ENCODE assay signal across 14 mouse cellular contexts in genomic region chr4:44635618-44636017, GRCm38 (mm10).
DNase-seq lines count a peak whose midpoint lies in the region; ATAC-seq and TF ChIP-seq lines count a peak whose summit lies in the region.
"Had no signal": no experiment of that assay in that cellular context is flagged by ENCODE, and none has a peak within 500 bp of the region (broad histone marks: within the 10 kb centered on the region; RNA-seq: fewer than 3 reads in every experiment).

No protein-coding gene starts in this region.

- no peak overlapping the region for H3K4me3 ChIP-seq in intestine, postnatal 0 days (ENCODE audit: low read depth, low read length)
- H3K4me3 ChIP-seq in intestine, embryonic 15.5 days (replicated peaks), result no peak overlapping the region
- H3K4me3 ChIP-seq in embryonic facial prominence, embryonic 10.5 days, result no peak overlapping the region
- H3K4me3 ChIP-seq: left cerebral cortex, adult 2 months; limb, embryonic 15.5 days had no signal

- no peaks in the 10 kb centered on the region for H3K27me3 ChIP-seq in intestine, postnatal 0 days (replicated peaks; ENCODE audit: control insufficient read depth, insufficient read depth, low read length)
- H3K27me3 ChIP-seq in intestine, embryonic 15.5 days (replicated peaks), result no peaks in the 10 kb centered on the region
- H3K27me3 ChIP-seq in splenic B cell, adult 2 months (ENCODE audit: control insufficient read depth, insufficient read depth, low read length, poor library complexity, severe bottlenecking), result no peaks in the 10 kb centered on the region
- no peaks in the 10 kb centered on the region for H3K27me3 ChIP-seq in embryonic facial prominence, embryonic 10.5 days (replicated peaks; ENCODE audit: low read depth, poor library complexity, severe bottlenecking)

- no peaks in the 10 kb centered on the region for H3K36me3 ChIP-seq in intestine, postnatal 0 days (ENCODE audit: control insufficient read depth, insufficient read depth)
- no peaks in the 10 kb centered on the region for H3K36me3 ChIP-seq in intestine, embryonic 15.5 days
- H3K36me3 ChIP-seq in splenic B cell, adult 2 months (ENCODE audit: control insufficient read depth, insufficient read depth, low read length, poor library complexity, severe bottlenecking), result peaks cover 23% of the 10 kb centered on the region
- no peaks in the 10 kb centered on the region for H3K36me3 ChIP-seq in embryonic facial prominence, embryonic 10.5 days (replicated peaks)
- H3K36me3 ChIP-seq: limb, embryonic 15.5 days had no signal

- H3K4me2 ChIP-seq in intestine, postnatal 0 days (replicated peaks; ENCODE audit: low read depth), result no peak overlapping the region
- no peak overlapping the region for H3K4me2 ChIP-seq in intestine, embryonic 15.5 days (replicated peaks)
- H3K4me2 ChIP-seq: limb, embryonic 15.5 days had no signal

- no peak overlapping the region for H3K27ac ChIP-seq in intestine, postnatal 0 days (ENCODE audit: low read depth, low read length)
- H3K27ac ChIP-seq in intestine, embryonic 15.5 days, result no peak overlapping the region
- H3K27ac ChIP-seq in embryonic facial prominence, embryonic 10.5 days (replicated peaks), result no peak overlapping the region
- H3K27ac ChIP-seq: left cerebral cortex, adult 2 months; limb, embryonic 15.5 days had no signal

- WGBS in intestine, postnatal 0 days, result 75% methylated on average over 3 of the region's 3 CpGs
- WGBS in intestine, embryonic 15.5 days, result 82% methylated on average over 3 of the region's 3 CpGs
- WGBS in embryonic facial prominence, embryonic 10.5 days, result 87% methylated on average over 3 of the region's 3 CpGs

- peak; percentile 4 for DNase-seq in CD4-positive, CD25-positive, alpha-beta regulatory T cell, adult 2 months (ENCODE audit: low read depth, low spot score)
- DNase-seq in lung, postnatal 36 days, result peak; percentile 2
- no peak for DNase-seq in lung, postnatal 25 days (ENCODE audit: low spot score)
- DNase-seq in splenic B cell, adult 2 months (ENCODE audit: low read depth, low spot score), result peak; percentile 54
- DNase-seq in embryonic facial prominence, embryonic 10.5 days (ENCODE audit: low spot score), result no peak
- DNase-seq: cerebellum, postnatal 36 days; heart, adult 18-20 months; heart, postnatal 4 days; kidney, adult 8-10 months had no signal

- no peaks in the 10 kb centered on the region for H3K9me3 ChIP-seq in intestine, postnatal 0 days (ENCODE audit: control insufficient read depth)
- H3K9me3 ChIP-seq in intestine, embryonic 15.5 days, result no peaks in the 10 kb centered on the region
- H3K9me3 ChIP-seq in embryonic facial prominence, embryonic 10.5 days, result no peaks in the 10 kb centered on the region
- H3K9me3 ChIP-seq: limb, embryonic 15.5 days had no signal

- no peak overlapping the region for H3K9ac ChIP-seq in intestine, postnatal 0 days (ENCODE audit: low read depth, low read length)
- no peak overlapping the region for H3K9ac ChIP-seq in intestine, embryonic 15.5 days
- H3K9ac ChIP-seq: limb, embryonic 15.5 days had no signal

- no peaks in the 10 kb centered on the region for H3K4me1 ChIP-seq in intestine, postnatal 0 days (replicated peaks; ENCODE audit: control insufficient read depth, insufficient read depth, low read length)
- no peaks in the 10 kb centered on the region for H3K4me1 ChIP-seq in intestine, embryonic 15.5 days (replicated peaks)
- H3K4me1 ChIP-seq in embryonic facial prominence, embryonic 10.5 days, result peaks cover 9% of the 10 kb centered on the region; the same call in 1 of the 2 replicates

- peak; percentile 29; the same call in 1 of the 2 replicates for TF ChIP-seq CTCF in intestine, postnatal 0 days (IDR thresholded peaks at IDR 0.05; ENCODE audit: low read depth)

- ATAC-seq in CD4-positive, CD25-positive, alpha-beta regulatory T cell, adult 4 months, result no peak
- no peak for ATAC-seq in intestine, postnatal 0 days
- ATAC-seq in intestine, embryonic 15.5 days, result no peak

Comparison
In these comparisons a context has a peak if more than half of its experiments do, and no peak if none do; other contexts are left out.
1. DNase-seq: peak in CD4-positive, CD25-positive, alpha-beta regulatory T cell, adult 2 months (single experiment), lung, postnatal 36 days (single experiment) and splenic B cell, adult 2 months (single experiment); none in lung, postnatal 25 days (single experiment) and embryonic facial prominence, embryonic 10.5 days (single experiment).